Mouse (Mus musculus) testis, adult 2 months (tissue): ENCODE measurements around the gene Kif3a.

Experiments
- CTCF ChIP-seq: fragments of 200-500 bp; IDR thresholded peaks from 2 replicates; pipeline ENCODE4 v1.5.1; 2012; ENCODE audit warnings: low read depth, mild to moderate bottlenecking, inconsistent platforms, low read length, moderate library complexity; ENCODE audit not compliant: control insufficient read depth, insufficient read depth, insufficient replicate concordance
- POLR2A ChIP-seq: fragments of 200-500 bp; IDR thresholded peaks from 2 replicates; pipeline ENCODE4 v1.6.1; 2012; ENCODE audit warnings: low read depth, mild to moderate bottlenecking, inconsistent platforms, low read length, moderate library complexity; ENCODE audit not compliant: control insufficient read depth

GRCm38 (mm10) chr11:53520122-53520978 lies 46.8 kb upstream of the Kif3a start:
- TF ChIP-seq CTCF, result no peak
- no peak for TF ChIP-seq POLR2A
